Mouse (Mus musculus) adrenal gland, postnatal 10 days (tissue): ENCODE data around the gene Gpc3. TPM values are rescaled to one million over a fixed set of nuclear protein-coding genes. Genes with fewer than 3 reads are reported as not detected.
"Not testable (repeated sequence)": the region's sequence is repeated elsewhere in the genome, so short reads cannot be mapped to it uniquely, and the experiment has no call there.

ENCODE experiments used
- DNase-seq: peaks from one replicate; pipeline ENCODE4 v3.0.0; 2021; ENCODE audit warnings: mixed read lengths
- total RNA-seq, 2 experiments: library from RNA; stranded (reverse); gene quantifications; 2 replicates each; pipeline ENCODE4 v1.2.3; 2021

Gpc3 gene
- total RNA-seq, 2 experiments from 2014 or later = 96.6 to 113 TPM

- DNase-seq = no peak
Observed at GRCm38 (mm10) chrX:52401188-52401587, 212.6 kb downstream of the Gpc3 start.

- peak; percentile 10 for DNase-seq
Observed at GRCm38 (mm10) chrX:52375129-52375528, 238.6 kb downstream of the Gpc3 start.

GRCm38 (mm10) chrX:52374209-52374608, 239.5 kb downstream of the Gpc3 start:
- no peak for DNase-seq

- DNase-seq = no peak
Observed at GRCm38 (mm10) chrX:52372436-52372835, 241.3 kb downstream of the Gpc3 start.

GRCm38 (mm10) chrX:52369938-52370758, 243.6 kb downstream of the Gpc3 start:
- DNase-seq = no peak

- DNase-seq = no peak
Observed at GRCm38 (mm10) chrX:52369304-52369937, 244.3 kb downstream of the Gpc3 start.

- no peak for DNase-seq
Observed at GRCm38 (mm10) chrX:52366826-52367225, 246.9 kb downstream of the Gpc3 start.

GRCm38 (mm10) chrX:52365790-52366189, 248.0 kb downstream of the Gpc3 start:
- peak; percentile 14 for DNase-seq

- no peak for DNase-seq
Observed at GRCm38 (mm10) chrX:52362241-52363011, 251.3 kb downstream of the Gpc3 start.

- DNase-seq = no peak
Observed at GRCm38 (mm10) chrX:52352981-52353380, 260.8 kb downstream of the Gpc3 start.

GRCm38 (mm10) chrX:52350631-52351030, 263.1 kb downstream of the Gpc3 start:
- not testable (repeated sequence) for DNase-seq

GRCm38 (mm10) chrX:52348773-52349172, 265.0 kb downstream of the Gpc3 start:
- DNase-seq = no peak

- no peak for DNase-seq
Observed at GRCm38 (mm10) chrX:52344018-52344417, 269.7 kb downstream of the Gpc3 start.

- no peak for DNase-seq
Observed at GRCm38 (mm10) chrX:52340251-52340650, 273.5 kb downstream of the Gpc3 start.

GRCm38 (mm10) chrX:52321791-52322190, 292.0 kb downstream of the Gpc3 start:
- no peak for DNase-seq

- peak; percentile 4 for DNase-seq
Observed at GRCm38 (mm10) chrX:52320653-52321052, 293.1 kb downstream of the Gpc3 start.

GRCm38 (mm10) chrX:52310976-52311375, 302.8 kb downstream of the Gpc3 start:
- DNase-seq = peak; percentile 4

GRCm38 (mm10) chrX:52305226-52305625, 308.5 kb downstream of the Gpc3 start:
- no peak for DNase-seq

- no peak for DNase-seq
Observed at GRCm38 (mm10) chrX:52288792-52289191, 325.0 kb downstream of the Gpc3 start.

- DNase-seq = peak; percentile 38
Observed at GRCm38 (mm10) chrX:52287944-52288343, 325.8 kb downstream of the Gpc3 start.

- no peak for DNase-seq
Observed at GRCm38 (mm10) chrX:52282070-52282469, 331.7 kb downstream of the Gpc3 start.

GRCm38 (mm10) chrX:52281103-52281900, 332.4 kb downstream of the Gpc3 start:
- no peak for DNase-seq
